ENCODE assay signal across 9 mouse cellular contexts in the genomic region with DNA sequence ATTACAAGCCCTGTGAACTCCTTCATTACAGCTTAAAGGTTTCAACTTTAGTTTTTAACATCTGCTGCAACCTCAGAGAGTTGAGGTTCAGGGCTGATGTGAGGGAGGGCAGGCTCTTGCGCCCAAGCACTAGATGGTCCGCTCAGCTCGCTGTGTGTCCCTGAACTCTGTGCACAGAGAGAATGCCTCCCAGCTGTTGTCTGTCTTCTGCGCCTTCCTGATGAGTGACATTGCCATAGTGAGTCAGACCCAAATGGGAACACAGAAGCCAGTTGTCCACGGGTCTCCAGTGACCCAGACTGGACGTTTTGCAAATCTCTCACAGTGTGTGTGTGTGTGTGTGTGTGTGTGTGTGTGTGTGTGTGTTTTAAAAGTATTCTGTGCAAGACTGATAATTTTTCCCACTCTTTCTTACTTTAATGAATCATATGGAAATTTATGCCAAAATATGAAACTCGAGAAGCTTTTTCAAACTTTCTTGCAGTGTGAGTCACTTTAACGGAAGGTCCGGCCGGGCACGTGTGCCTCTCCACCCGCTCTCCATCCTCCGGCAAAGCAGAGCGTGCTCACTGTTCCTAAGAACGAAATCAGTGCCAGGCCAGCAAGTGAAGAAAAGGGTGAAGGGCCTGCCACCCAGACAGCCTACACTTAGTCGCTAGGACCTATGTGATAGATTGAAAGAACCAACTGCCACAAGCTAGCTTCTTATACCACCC.
DNase-seq lines count a peak whose midpoint lies in the region; ATAC-seq lines count a peak whose summit lies in the region.
"Had no signal": no experiment of that assay in that cellular context is flagged by ENCODE, and none has a peak within 500 bp of the region (broad histone marks: within the 10 kb centered on the region; RNA-seq: fewer than 3 reads in every experiment).

No protein-coding gene starts in this region.

- no peaks in the 10 kb centered on the region for H3K27me3 ChIP-seq in liver, embryonic 11.5 days (replicated peaks; ENCODE audit: control insufficient read depth, insufficient read depth, low read length)
- no peaks in the 10 kb centered on the region for H3K27me3 ChIP-seq in intestine, embryonic 14.5 days (replicated peaks; ENCODE audit: control insufficient read depth, insufficient read depth, low read length)
- peaks cover 19% of the 10 kb centered on the region; the same call in 1 of the 2 replicates for H3K27me3 ChIP-seq in neural tube, embryonic 12.5 days (replicated peaks)
- H3K27me3 ChIP-seq: Patski had no signal

- H3K27ac ChIP-seq in liver, embryonic 11.5 days (ENCODE audit: low read depth, low read length) = peak overlapping the region; percentile 42; the same call in 1 of the 2 replicates
- H3K27ac ChIP-seq in intestine, embryonic 14.5 days (ENCODE audit: low read depth) = peak overlapping the region; percentile 39
- no peak overlapping the region for H3K27ac ChIP-seq in neural tube, embryonic 12.5 days

- H3K4me2 ChIP-seq in liver, embryonic 11.5 days = no peak overlapping the region
- H3K4me2 ChIP-seq in intestine, embryonic 14.5 days (ENCODE audit: low read length) = peak overlapping the region; percentile 32
- H3K4me2 ChIP-seq in neural tube, embryonic 12.5 days (replicated peaks) = peak overlapping the region; percentile 24; the same call in 1 of the 2 replicates

- WGBS in liver, embryonic 11.5 days = 84% methylated on average over 16 of the region's 16 CpGs
- whole genome bisulfite sequencing in intestine, embryonic 14.5 days = 77% methylated on average over 16 of the region's 16 CpGs
- 79% methylated on average over 16 of the region's 16 CpGs for WGBS in neural tube, embryonic 12.5 days

- peaks cover 30% of the 10 kb centered on the region for H3K4me1 ChIP-seq in liver, embryonic 11.5 days (replicated peaks; ENCODE audit: control insufficient read depth, insufficient read depth, low read length)
- H3K4me1 ChIP-seq in intestine, embryonic 14.5 days (replicated peaks; ENCODE audit: control insufficient read depth, insufficient read depth, low read length) = peaks cover 44% of the 10 kb centered on the region
- H3K4me1 ChIP-seq in neural tube, embryonic 12.5 days = peaks cover 43% of the 10 kb centered on the region

- H3K4me3 ChIP-seq in liver, embryonic 11.5 days (ENCODE audit: low read depth, low read length) = no peak overlapping the region
- no peak overlapping the region for H3K4me3 ChIP-seq in intestine, embryonic 14.5 days (ENCODE audit: low read depth, low read length)
- no peak overlapping the region for H3K4me3 ChIP-seq in neural tube, embryonic 12.5 days

- H3K36me3 ChIP-seq in liver, embryonic 11.5 days (ENCODE audit: control insufficient read depth, insufficient read depth, low read length) = no peaks in the 10 kb centered on the region
- no peaks in the 10 kb centered on the region for H3K36me3 ChIP-seq in intestine, embryonic 14.5 days (ENCODE audit: control insufficient read depth, insufficient read depth, low read length)
- H3K36me3 ChIP-seq in neural tube, embryonic 12.5 days = no peaks in the 10 kb centered on the region

- ATAC-seq in liver, embryonic 11.5 days (replicated peaks; ENCODE audit: low FRiP score) = no peak
- no peak for ATAC-seq in intestine, embryonic 14.5 days (replicated peaks; ENCODE audit: low FRiP score, low TSS enrichment, low read depth)
- 0 out of 2 replicates have a peak, but pooled peaks have one; percentile 11 for ATAC-seq in neural tube, embryonic 12.5 days (ENCODE audit: low FRiP score, low read depth)
- ATAC-seq: Patski had no signal

- no peak for DNase-seq in liver, embryonic 11.5 days (ENCODE audit: low spot score)
- DNase-seq in liver = no peak
- DNase-seq in fibroblast of lung, adult 2 months (ENCODE audit: low read depth) = peak; percentile 74
- DNase-seq in intestine, embryonic 14.5 days (ENCODE audit: low spot score) = no peak
- no peak for DNase-seq in thymus, postnatal 10 days (ENCODE audit: low spot score in 2 of 2)
- DNase-seq in frontal cortex, adult 2 months (ENCODE audit: extremely low spot score in 1 of 2, low spot score in 1 of 2) = no peak
- no peak for DNase-seq in right cerebral cortex, postnatal 25 days

- H3K9ac ChIP-seq in liver, embryonic 11.5 days (ENCODE audit: low read depth, low read length) = no peak overlapping the region
- no peak overlapping the region for H3K9ac ChIP-seq in intestine, embryonic 14.5 days (ENCODE audit: low read length)
- no peak overlapping the region for H3K9ac ChIP-seq in neural tube, embryonic 12.5 days

- H3K9me3 ChIP-seq in liver, embryonic 11.5 days (ENCODE audit: control insufficient read depth, low read length) = no peaks in the 10 kb centered on the region
- no peaks in the 10 kb centered on the region for H3K9me3 ChIP-seq in intestine, embryonic 14.5 days (ENCODE audit: control insufficient read depth, low read length)
- H3K9me3 ChIP-seq in neural tube, embryonic 12.5 days = no peaks in the 10 kb centered on the region
